Mouse (Mus musculus): Measurements from ENCODE around the gene Gdf5.

DNA sequence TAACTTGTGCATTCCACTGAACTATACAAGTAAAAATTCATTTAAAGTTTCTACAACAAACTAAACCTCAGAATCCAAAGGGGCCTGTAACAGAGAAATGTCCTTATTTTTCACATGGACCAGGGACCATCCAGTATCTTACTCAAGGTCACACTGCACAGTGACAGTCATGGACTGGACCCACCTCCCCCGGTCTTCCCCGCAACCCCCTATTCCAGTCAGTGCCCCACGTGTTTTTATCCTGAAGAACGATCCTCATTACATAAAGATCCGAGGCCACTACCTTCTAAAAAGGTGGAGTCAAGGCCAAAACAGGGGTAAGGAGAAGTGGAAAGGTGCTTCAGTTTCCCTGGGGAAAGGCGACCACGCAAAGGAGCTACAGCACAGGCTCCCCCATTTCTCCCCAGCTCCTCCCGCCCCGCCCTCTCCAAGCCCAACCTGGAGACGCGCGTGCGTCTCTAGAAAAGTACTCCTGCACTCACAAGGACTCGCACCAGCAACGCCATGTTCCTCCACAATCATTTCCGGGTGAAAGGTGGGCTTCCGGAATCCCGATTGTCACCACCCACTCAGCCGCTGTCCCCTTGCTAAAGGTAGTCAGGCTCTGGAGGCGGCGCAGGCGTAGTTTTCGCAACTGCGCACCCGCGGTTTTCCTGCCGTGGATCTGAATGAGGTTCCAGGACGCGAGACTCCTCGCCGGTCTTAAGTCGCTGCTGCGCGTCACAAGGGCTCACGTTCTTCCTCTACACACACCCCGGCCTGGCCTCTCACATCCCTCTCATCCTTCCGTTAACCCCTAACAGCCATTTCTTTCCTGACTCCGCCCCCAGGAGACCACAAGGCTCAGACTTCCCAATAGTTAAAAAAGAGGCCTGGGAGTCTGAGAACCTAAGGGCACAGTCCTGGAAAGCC, 15.4 kb downstream of the Gdf5 start, which contains the start of gene Uqcc1:
- TF ChIP-seq CTCF (IDR thresholded peaks at IDR 0.05; ENCODE audit: low read depth, low read length) (no peak), GATA1 (IDR thresholded peaks at IDR 0.05; ENCODE audit: borderline replicate concordance, low read length) (no peak), GATA2 (IDR thresholded peaks at IDR 0.05; ENCODE audit: borderline replicate concordance, low read depth, low read length) (no peak)

Data from G1E (cell line).